Mouse (Mus musculus) heart, adult 2 months (tissue): ENCODE data around the gene Egr2. TPM values are rescaled to one million over a fixed set of nuclear protein-coding genes. Genes with fewer than 3 reads are reported as not detected.

ENCODE experiments used
- DNase-seq, 2 experiments: peaks; one replicate each; pipeline ENCODE4 v3.0.0; 2021
- H3K27ac ChIP-seq: fragments of 200-600 bp; 2 replicates; pipeline ENCODE4 v1.8.1; 2022
- H3K27me3 ChIP-seq: fragments of 200-500 bp; 2 replicates; pipeline ENCODE4 v1.6.1; 2012; ENCODE audit warnings: mild to moderate bottlenecking, low read length, inconsistent platforms, mixed read lengths; ENCODE audit not compliant: control insufficient read depth, insufficient read depth
- H3K36me3 ChIP-seq: fragments of 200-500 bp; 2 replicates; pipeline ENCODE4 v1.6.1; 2012; ENCODE audit warnings: low read length, inconsistent platforms; ENCODE audit not compliant: control insufficient read depth, insufficient read depth
- H3K4me1 ChIP-seq: fragments of 200-500 bp; 2 replicates; pipeline ENCODE4 v1.6.1; 2011; ENCODE audit warnings: low read length; ENCODE audit not compliant: control insufficient read depth, insufficient read depth
- H3K4me3 ChIP-seq: fragments of 200-600 bp; 2 replicates; pipeline ENCODE4 v1.8.1; 2022
- H3K79me2 ChIP-seq: fragments of 200-500 bp; replicated peaks from 2 replicates; pipeline ENCODE4 v1.6.1; 2012; ENCODE audit warnings: mild to moderate bottlenecking, inconsistent platforms, low read length, moderate library complexity, mixed read lengths; ENCODE audit not compliant: control insufficient read depth, insufficient read depth
- H3K9ac ChIP-seq: fragments of 200-500 bp; 2 replicates; pipeline ENCODE4 v1.6.1; 2012; ENCODE audit warnings: low read depth, mild to moderate bottlenecking, control low read depth, inconsistent platforms, low read length, mixed read lengths
- CTCF ChIP-seq: fragments of 200-600 bp; IDR thresholded peaks from 2 replicates; pipeline ENCODE4 v1.8.1; 2022; ENCODE audit warnings: antibody characterized with exemption, mild to moderate bottlenecking, moderate library complexity
- EP300 ChIP-seq: fragments of 200-500 bp; IDR thresholded peaks from 2 replicates; pipeline ENCODE4 v1.6.1; 2011; ENCODE audit warnings: low read depth, low read length, control low read depth; ENCODE audit not compliant: insufficient read depth
- POLR2A ChIP-seq: fragments of 200-500 bp; IDR thresholded peaks from 2 replicates; pipeline ENCODE4 v1.6.1; 2011; ENCODE audit warnings: mild to moderate bottlenecking, low read depth, low read length, control low read depth; ENCODE audit not compliant: insufficient read depth
- WGBS: fragments of 180-500 bp; shearing (Covaris S2); methylation state at CpG from one replicate; pipeline ENCODE4 v1.1.7; 2018; 5-methylcytosine and 5-hydroxymethylcytosine counted together
- intact Hi-C: fragments of 180-260 bp; cut with DNase I; formaldehyde crosslinking; loops from one replicate; pipeline ENCODE4 v1.15.1; 2025
- polyA plus RNA-seq: library from polyadenylated mRNA; depleted of rRNA; stranded (reverse); fragments of >200 nt; gene quantifications from 2 replicates; pipeline ENCODE4 v1.2.3, GENCODE M21; 2012; rRNA removed
- total RNA-seq, 2 experiments: library from RNA; stranded (reverse); gene quantifications; 2 replicates each; pipeline ENCODE4 v1.2.3; 2021

The Egr2 gene
- total and polyA plus RNA-seq, 3 experiments: 0.32 to 2.7 (median 0.84) TPM

DNA sequence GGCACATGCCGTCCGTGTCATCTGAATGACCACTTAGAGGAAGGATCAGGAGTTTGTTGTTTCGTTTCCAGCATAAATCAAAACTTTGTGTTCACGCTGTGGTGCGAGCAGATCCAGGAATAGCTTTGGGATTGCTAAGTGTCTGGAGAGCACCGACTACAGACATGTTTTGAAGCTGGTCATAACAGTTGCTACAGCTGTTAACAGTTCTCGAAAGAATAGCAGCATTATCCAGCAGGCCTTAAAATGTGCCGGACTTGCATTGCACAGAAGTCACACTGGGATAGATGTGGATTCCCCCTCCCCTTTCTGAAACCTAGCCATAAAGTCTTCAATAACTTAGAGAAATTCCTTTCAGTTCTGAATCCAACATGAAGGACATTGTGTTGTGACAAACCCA is 38.0 kb downstream of the Egr2 start:
- H3K27ac ChIP-seq: no peak overlapping the region
- no peaks in the 10 kb centered on the region for H3K79me2 ChIP-seq
- no peak for DNase-seq
- TF ChIP-seq POLR2A: no peak
- no peak for TF ChIP-seq CTCF
- no peak for TF ChIP-seq EP300
- H3K4me3 ChIP-seq: no peak overlapping the region
- H3K9ac ChIP-seq: no peak overlapping the region
- H3K36me3 ChIP-seq: no peaks in the 10 kb centered on the region
- intact Hi-C loops: no loop called here
- WGBS: 46% methylated on average over 8 of the region's 8 CpGs
- H3K27me3 ChIP-seq: no peaks in the 10 kb centered on the region
- no peaks in the 10 kb centered on the region for H3K4me1 ChIP-seq

DNA sequence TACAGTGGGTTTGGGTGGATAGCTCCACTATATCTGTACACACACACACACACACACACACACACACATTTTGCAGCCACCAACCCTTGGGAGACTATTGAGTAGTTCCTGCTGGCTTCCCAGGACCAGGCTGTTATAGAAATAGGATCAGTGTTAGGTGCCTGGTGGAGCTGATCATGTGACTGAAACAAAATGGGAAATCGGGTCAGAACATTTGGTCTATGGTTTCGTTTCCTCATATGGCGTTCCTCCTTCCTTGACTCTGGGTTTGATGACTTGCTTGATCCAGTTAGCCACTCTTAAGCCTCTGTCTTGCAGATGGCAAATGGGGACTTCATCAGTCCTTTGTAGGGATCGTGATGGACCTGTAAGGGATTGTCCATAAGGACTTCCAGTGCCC is 44.6 kb downstream of the Egr2 start:
- intact Hi-C loops: no loop called here
- H3K27me3 ChIP-seq: no peaks in the 10 kb centered on the region
- no peaks in the 10 kb centered on the region for H3K4me1 ChIP-seq
- no peak overlapping the region for H3K4me3 ChIP-seq
- TF ChIP-seq CTCF (no peak), EP300 (no peak), POLR2A (no peak)
- H3K36me3 ChIP-seq: no peaks in the 10 kb centered on the region
- H3K27ac ChIP-seq: no peak overlapping the region
- DNase-seq: no peak
- H3K9ac ChIP-seq: no peak overlapping the region
- 83% methylated on average over 4 of the region's 4 CpGs for WGBS
- H3K79me2 ChIP-seq: no peaks in the 10 kb centered on the region

DNA sequence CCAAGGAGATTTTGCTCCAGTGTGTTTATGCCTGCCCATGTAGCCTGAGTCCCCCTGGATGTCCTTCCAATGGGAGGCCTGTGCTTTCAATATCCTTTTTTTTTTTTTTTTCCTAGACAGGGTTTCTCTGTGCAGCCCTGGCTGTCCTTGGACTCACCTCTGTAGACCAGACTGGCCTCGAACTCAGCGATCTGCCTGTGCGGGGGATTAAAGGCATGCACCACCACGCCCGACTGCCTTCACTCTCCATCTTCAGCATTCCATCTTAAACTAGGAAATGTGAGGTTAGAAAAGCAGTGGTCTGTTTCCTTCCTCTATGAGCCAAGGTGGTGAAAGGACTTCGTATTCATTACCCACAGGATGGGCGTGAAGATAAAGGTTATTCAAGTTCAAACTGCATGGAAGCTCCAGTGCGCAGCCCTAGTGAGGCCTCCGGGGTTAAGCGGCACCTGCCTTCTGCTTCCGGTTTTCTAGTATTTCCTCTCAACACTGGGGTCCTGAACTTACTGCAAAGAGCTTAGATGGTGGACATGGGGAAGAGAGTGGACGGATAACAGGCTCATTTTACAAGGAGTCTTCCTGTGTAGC is 46.5 kb downstream of the Egr2 start:
- no peak overlapping the region for H3K4me3 ChIP-seq
- H3K9ac ChIP-seq: no peak overlapping the region
- no peaks in the 10 kb centered on the region for H3K4me1 ChIP-seq
- TF ChIP-seq CTCF (no peak), POLR2A (no peak), EP300 (no peak)
- H3K27ac ChIP-seq: no peak overlapping the region
- DNase-seq: no peak
- 49% methylated on average over 12 of the region's 12 CpGs for WGBS
- intact Hi-C loops: no loop called here
- no peaks in the 10 kb centered on the region for H3K27me3 ChIP-seq
- no peaks in the 10 kb centered on the region for H3K79me2 ChIP-seq
- no peaks in the 10 kb centered on the region for H3K36me3 ChIP-seq

DNA sequence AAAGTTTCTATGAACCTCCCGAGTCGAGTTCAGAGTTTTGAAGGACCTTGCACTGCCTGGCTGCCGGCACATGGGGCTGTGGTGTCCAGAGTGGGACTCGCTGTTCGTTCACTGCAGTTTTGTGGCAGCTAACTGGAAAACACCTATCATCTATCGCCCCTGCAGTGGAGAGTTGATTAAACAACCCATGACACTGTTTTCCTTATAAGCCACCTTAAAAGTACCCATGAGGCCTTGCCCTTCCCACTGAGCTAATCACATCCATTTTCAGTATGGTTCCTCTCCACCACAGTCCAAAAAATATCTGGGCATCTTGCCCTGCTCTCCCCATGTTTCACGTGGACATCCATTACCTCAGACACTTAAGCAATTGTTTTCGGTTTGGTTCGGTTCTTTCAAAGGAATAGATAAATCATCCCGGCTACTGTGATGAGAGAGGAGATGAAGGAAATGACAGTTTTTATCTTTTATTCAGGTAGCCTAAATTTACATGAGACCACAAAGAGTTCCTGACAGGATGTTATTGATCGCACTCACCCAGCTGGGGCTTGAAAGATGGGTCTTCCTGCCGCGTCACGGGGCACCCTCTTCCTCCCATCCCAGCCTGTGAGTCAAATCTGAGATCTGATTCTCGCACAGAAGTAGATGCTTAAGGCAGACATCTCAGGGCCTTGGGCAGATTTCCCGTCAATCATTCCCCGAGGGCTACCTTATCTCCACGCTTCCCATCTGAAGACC is 50.8 kb downstream of the Egr2 start:
- DNase-seq: no peak
- Histone ChIP-seq H3K27ac (no peak overlapping the region), H3K27me3 (no peaks in the 10 kb centered on the region), H3K4me3 (no peak overlapping the region), H3K79me2 (no peaks in the 10 kb centered on the region), H3K4me1 (no peaks in the 10 kb centered on the region), H3K9ac (no peak overlapping the region), H3K36me3 (no peaks in the 10 kb centered on the region)
- 83% methylated on average over 18 of the region's 18 CpGs for WGBS
- no peak for TF ChIP-seq POLR2A
- no peak for TF ChIP-seq CTCF
- no peak for TF ChIP-seq EP300
- intact Hi-C loops: no loop called here

Other genes with a start within 250 kb of the Egr2 start
- 10 to 100 TPM; 17.3 to 17.7 TPM for gene Ado, start 13.5 kb downstream of the Egr2 start, total RNA-seq
- gene Ado, start 13.5 kb downstream of the Egr2 start, polyA plus RNA-seq: 6.3 and 9.6 TPM in 2 replicates